Mouse (Mus musculus) heart, postnatal 25 days (tissue): ENCODE measurements around the gene Lsamp. TPM values are rescaled to one million over a fixed set of nuclear protein-coding genes. Genes with fewer than 3 reads are reported as not detected.

Experiments
- DNase-seq: peaks from one replicate; pipeline ENCODE4 v3.0.0; 2022; ENCODE audit warnings: low spot score
- intact Hi-C: fragments of 180-260 bp; cut with DNase I; formaldehyde crosslinking; loops from one replicate; pipeline ENCODE4 v1.15.1; 2025
- total RNA-seq, 2 experiments: library from RNA; stranded (reverse); gene quantifications; 2 replicates each; pipeline ENCODE4 v1.2.3; 2021

Gene Lsamp
- total RNA-seq, 2 experiments from 2014 or later: 1.5 to 1.8 TPM

- intact Hi-C loops: no loop called here
- no peak for DNase-seq
Observed at GRCm38 (mm10) chr16:41090092-41090491, 1105.9 kb downstream of the Lsamp start.

- intact Hi-C loops: no loop called here
- no peak for DNase-seq
Observed at GRCm38 (mm10) chr16:41091259-41091658, 1107.1 kb downstream of the Lsamp start.

- intact Hi-C loops: no loop called here
- DNase-seq: no peak
Observed at GRCm38 (mm10) chr16:41102805-41103204, 1118.6 kb downstream of the Lsamp start.

- DNase-seq: no peak
- intact Hi-C loops: no loop called here
Observed at GRCm38 (mm10) chr16:41124361-41124760, 1140.2 kb downstream of the Lsamp start.

- DNase-seq: no peak
- intact Hi-C loops: no loop called here
Observed at GRCm38 (mm10) chr16:41125051-41125450, 1140.9 kb downstream of the Lsamp start.

- intact Hi-C loops: no loop called here
- DNase-seq: no peak
Observed at GRCm38 (mm10) chr16:41131053-41131452, 1146.9 kb downstream of the Lsamp start.

- no peak for DNase-seq
- intact Hi-C loops: no loop called here
Observed at GRCm38 (mm10) chr16:41172839-41173238, 1188.7 kb downstream of the Lsamp start.

GRCm38 (mm10) chr16:41179557-41179956, 1195.4 kb downstream of the Lsamp start:
- intact Hi-C loops: no loop called here
- DNase-seq: no peak

- intact Hi-C loops: no loop called here
- no peak for DNase-seq
Observed at GRCm38 (mm10) chr16:41180867-41181266, 1196.7 kb downstream of the Lsamp start.

- no peak for DNase-seq
- intact Hi-C loops: no loop called here
Observed at GRCm38 (mm10) chr16:41210055-41210454, 1225.9 kb downstream of the Lsamp start.

- intact Hi-C loops: no loop called here
- DNase-seq: no peak
Observed at GRCm38 (mm10) chr16:41235829-41236228, 1251.7 kb downstream of the Lsamp start.

GRCm38 (mm10) chr16:41242841-41243240, 1258.7 kb downstream of the Lsamp start:
- intact Hi-C loops: loop anchor here (10.0 kb wide), 1 partner anchor 968 kb away; no protein-coding TSS in a partner anchor
- DNase-seq: no peak

GRCm38 (mm10) chr16:41244711-41245110, 1260.5 kb downstream of the Lsamp start:
- no peak for DNase-seq
- intact Hi-C loops: loop anchor here (10.0 kb wide), 1 partner anchor 970 kb away; no protein-coding TSS in a partner anchor

- no peak for DNase-seq
- intact Hi-C loops: loop anchor here (2.0 kb wide), 1 partner anchor 578 kb away; no protein-coding TSS in a partner anchor
Observed at GRCm38 (mm10) chr16:41258145-41259035, 1274.2 kb downstream of the Lsamp start.

GRCm38 (mm10) chr16:41275999-41276671, 1292.0 kb downstream of the Lsamp start:
- intact Hi-C loops: no loop called here
- DNase-seq: no peak

GRCm38 (mm10) chr16:41317992-41318391, 1333.8 kb downstream of the Lsamp start:
- intact Hi-C loops: no loop called here
- no peak for DNase-seq

- intact Hi-C loops: no loop called here
- no peak for DNase-seq
Observed at GRCm38 (mm10) chr16:41343431-41343830, 1359.3 kb downstream of the Lsamp start.

- DNase-seq: no peak
- intact Hi-C loops: no loop called here
Observed at GRCm38 (mm10) chr16:41365138-41365537, 1381.0 kb downstream of the Lsamp start.

GRCm38 (mm10) chr16:41383702-41384101, 1399.5 kb downstream of the Lsamp start:
- no peak for DNase-seq
- intact Hi-C loops: no loop called here

GRCm38 (mm10) chr16:41384288-41384687, 1400.1 kb downstream of the Lsamp start:
- intact Hi-C loops: no loop called here
- no peak for DNase-seq

GRCm38 (mm10) chr16:41408850-41409249, 1424.7 kb downstream of the Lsamp start:
- intact Hi-C loops: no loop called here

More at GRCm38 (mm10) chr16:41408850-41409249, 1424.7 kb downstream of the Lsamp start:
- DNase-seq: no peak
